Mouse (Mus musculus) activated CD4-positive, CD25-positive, alpha-beta regulatory T cell, adult 4 months (primary cell): ENCODE measurements around the gene Cab39l. TPM values are rescaled to one million over a fixed set of nuclear protein-coding genes. Genes with fewer than 3 reads are reported as not detected.

Experiments used
- ATAC-seq: one replicate; pipeline ENCODE4 v1.8.0; 2017
- polyA plus RNA-seq, 2 experiments: library from polyadenylated mRNA; unstranded; fragments of 100-300 nt; shearing (Covaris generic); gene quantifications; one replicate each; pipeline ENCODE4 v1.2.1; 2017

Cab39l gene
- polyA plus RNA-seq, 2 experiments from 2014 or later, result 70.3 to 84.5 TPM

GRCm38 (mm10) chr14:59633295-59633898, 192.6 kb downstream of the Cab39l start:
- ATAC-seq, result no peak

GRCm38 (mm10) chr14:59633988-59634387, 193.2 kb downstream of the Cab39l start:
- ATAC-seq, result no peak

Other genes with a start within 250 kb of the Cab39l start
- gene Rcbtb1, start 239.8 kb upstream of the Cab39l start, polyA plus RNA-seq, result 10 to 100 TPM; 25.2 to 35.3 TPM
- gene Gm6904, start 180.8 kb upstream of the Cab39l start, polyA plus RNA-seq, result 10 to 100 TPM; 12.3 to 17.2 TPM
- gene Phf11a, start 143.4 kb upstream of the Cab39l start, polyA plus RNA-seq, result 10 to 100 TPM; 40.4 to 56.7 TPM
- gene Phf11b, start 99.6 kb upstream of the Cab39l start, polyA plus RNA-seq, result 100 to 1,000 TPM; 188 to 218 TPM
- gene Phf11d, start 75.5 kb upstream of the Cab39l start, polyA plus RNA-seq, result 10 to 100 TPM in 1 of 2 experiments, 1 to 10 TPM in 1; 7.8 to 15.2 TPM
- 10 to 100 TPM; 23.7 to 27.1 TPM for gene Phf11c, start 45.6 kb upstream of the Cab39l start, polyA plus RNA-seq
- 10 to 100 TPM; 18.0 to 21.7 TPM for gene Setdb2, start 88 bp upstream of the Cab39l start, polyA plus RNA-seq
- gene Cdadc1, start 157.0 kb downstream of the Cab39l start, polyA plus RNA-seq, result 10 to 100 TPM; 33.9 to 58.8 TPM
- gene Shisa2, start 184.3 kb downstream of the Cab39l start, polyA plus RNA-seq, result under 1 TPM in 1 of 2 experiments, not detected in 1; 0.15 TPM